Mouse (Mus musculus): ENCODE data around the gene Adgre5.

The Adgre5 gene

GRCm38 (mm10) chr8:83724697-83725482 is 16.2 kb downstream of the Adgre5 start:
- in situ Hi-C loops (cut with MboI; ENCODE audit: low sequenced_read_pairs) = no loop called here

GRCm38 (mm10) chr8:83723447-83724083 is 17.6 kb downstream of the Adgre5 start:
- in situ Hi-C loops (cut with MboI; ENCODE audit: low sequenced_read_pairs) = no loop called here

GRCm38 (mm10) chr8:83722631-83723030 is 18.5 kb downstream of the Adgre5 start:
- in situ Hi-C loops (cut with MboI; ENCODE audit: low sequenced_read_pairs) = no loop called here

GRCm38 (mm10) chr8:83721405-83722025 is 19.6 kb downstream of the Adgre5 start:
- in situ Hi-C loops (cut with MboI; ENCODE audit: low sequenced_read_pairs) = no loop called here

- in situ Hi-C loops (cut with MboI; ENCODE audit: low sequenced_read_pairs) = no loop called here
Measured at GRCm38 (mm10) chr8:83719693-83720092, 21.4 kb downstream of the Adgre5 start.

GRCm38 (mm10) chr8:83719048-83719447 is 22.1 kb downstream of the Adgre5 start:
- in situ Hi-C loops (cut with MboI; ENCODE audit: low sequenced_read_pairs) = no loop called here

GRCm38 (mm10) chr8:83716563-83716962 is 24.6 kb downstream of the Adgre5 start:
- in situ Hi-C loops (cut with MboI; ENCODE audit: low sequenced_read_pairs) = no loop called here

- in situ Hi-C loops (cut with MboI; ENCODE audit: low sequenced_read_pairs) = no loop called here
Measured at GRCm38 (mm10) chr8:83715771-83716170, 25.4 kb downstream of the Adgre5 start.

GRCm38 (mm10) chr8:83715031-83715690 is 26.0 kb downstream of the Adgre5 start, which contains the start of gene Ddx39:
TSS of gene Ddx39 (plus strand) at chr8:83715177.
- in situ Hi-C loops (cut with MboI; ENCODE audit: low sequenced_read_pairs) = no loop called here

- in situ Hi-C loops (cut with MboI; ENCODE audit: low sequenced_read_pairs) = no loop called here
Measured at GRCm38 (mm10) chr8:83714676-83715030, 26.5 kb downstream of the Adgre5 start.

- in situ Hi-C loops (cut with MboI; ENCODE audit: low sequenced_read_pairs) = no loop called here
Measured at GRCm38 (mm10) chr8:83707554-83707953, 33.6 kb downstream of the Adgre5 start.

GRCm38 (mm10) chr8:83706411-83706810 is 34.7 kb downstream of the Adgre5 start:
- in situ Hi-C loops (cut with MboI; ENCODE audit: low sequenced_read_pairs) = no loop called here

GRCm38 (mm10) chr8:83703426-83703825 is 37.7 kb downstream of the Adgre5 start:
- in situ Hi-C loops (cut with MboI; ENCODE audit: low sequenced_read_pairs) = no loop called here

- in situ Hi-C loops (cut with MboI; ENCODE audit: low sequenced_read_pairs) = no loop called here
Measured at GRCm38 (mm10) chr8:83700423-83701085, 40.6 kb downstream of the Adgre5 start.

- in situ Hi-C loops (cut with MboI; ENCODE audit: low sequenced_read_pairs) = no loop called here
Measured at GRCm38 (mm10) chr8:83699566-83699965, 41.6 kb downstream of the Adgre5 start.

- in situ Hi-C loops (cut with MboI; ENCODE audit: low sequenced_read_pairs) = no loop called here
Measured at GRCm38 (mm10) chr8:83698661-83699453, 42.3 kb downstream of the Adgre5 start, which contains the start of gene Pkn1. TSS of gene Pkn1 (minus strand) at chr8:83699179.

- in situ Hi-C loops (cut with MboI; ENCODE audit: low sequenced_read_pairs) = no loop called here
Measured at GRCm38 (mm10) chr8:83698291-83698660, 42.9 kb downstream of the Adgre5 start.

- in situ Hi-C loops (cut with MboI; ENCODE audit: low sequenced_read_pairs) = no loop called here
Measured at GRCm38 (mm10) chr8:83697374-83698220, 43.5 kb downstream of the Adgre5 start.

Data from CH12F3 (cell line).